ENCODE assay signal across 8 mouse cellular contexts in genomic region chr7:127393157-127393943, GRCm38 (mm10). TPM values are rescaled to one million over a fixed set of nuclear protein-coding genes. Genes with fewer than 3 reads are reported as not detected.
DNase-seq lines count a peak whose midpoint lies in the region; ATAC-seq lines count a peak whose summit lies in the region.

Gene E430018J23Rik (minus strand): TSS chr7:127393629.

- H3K27ac ChIP-seq in brown adipose tissue, adult 24 weeks (replicated peaks; ENCODE audit: low read depth, low read length): peak within 1 kb of the TSS; percentile 81
- peak within 1 kb of the TSS; percentile 92 for H3K27ac ChIP-seq in heart, embryonic 13.5 days (replicated peaks)
- peak within 1 kb of the TSS; percentile 83 for H3K27ac ChIP-seq in liver, embryonic 12.5 days
- H3K27ac ChIP-seq in stomach, embryonic 15.5 days: peak within 1 kb of the TSS; percentile 92

- ATAC-seq in heart, embryonic 13.5 days (ENCODE audit: extremely low read depth, insufficient number of reproducible peaks, low FRiP score, low TSS enrichment): peak; percentile 86
- peak; percentile 88 for ATAC-seq in liver, embryonic 12.5 days
- peak; percentile 91 for ATAC-seq in stomach, embryonic 15.5 days (ENCODE audit: insufficient read depth, low FRiP score, low read depth)

- H3K36me3 ChIP-seq in heart, embryonic 13.5 days: peaks cover 14% of the 10 kb centered on the region
- H3K36me3 ChIP-seq in liver, embryonic 12.5 days: peaks cover 12% of the 10 kb centered on the region
- H3K36me3 ChIP-seq in stomach, embryonic 15.5 days: peaks cover 8% of the 10 kb centered on the region; the same call in 1 of the 2 replicates

- H3K4me2 ChIP-seq in heart, embryonic 13.5 days: peak within 1 kb of the TSS; percentile 85
- H3K4me2 ChIP-seq in liver, embryonic 12.5 days: peak within 1 kb of the TSS; percentile 90
- H3K4me2 ChIP-seq in stomach, embryonic 15.5 days: peak within 1 kb of the TSS; percentile 79

- peak; percentile 97 for DNase-seq in CD4-positive, CD25-positive, alpha-beta regulatory T cell, adult 2 months (ENCODE audit: low read depth, low spot score)
- DNase-seq in fat pad, adult 2 months (ENCODE audit: extremely low read depth, low read depth, low spot score): peak; percentile 93
- DNase-seq in kidney, postnatal 10 days: peak; percentile 98
- DNase-seq in natural killer cell, adult 2 months (ENCODE audit: low spot score in 2 of 2): peak; percentile 97 to 99

- peak within 1 kb of the TSS; percentile 93 for H3K9ac ChIP-seq in heart, embryonic 13.5 days
- peak within 1 kb of the TSS; percentile 80 for H3K9ac ChIP-seq in liver, embryonic 12.5 days
- peak within 1 kb of the TSS; percentile 71 for H3K9ac ChIP-seq in stomach, embryonic 15.5 days

- peaks cover 8% of the 10 kb centered on the region for H3K27me3 ChIP-seq in heart, embryonic 13.5 days (replicated peaks)
- H3K27me3 ChIP-seq in liver, embryonic 12.5 days (replicated peaks): peaks cover 18% of the 10 kb centered on the region
- H3K27me3 ChIP-seq in stomach, embryonic 15.5 days (replicated peaks): no peaks in the 10 kb centered on the region

- H3K4me3 ChIP-seq in brown adipose tissue, adult 24 weeks (ENCODE audit: insufficient read depth, low read depth, low read length): peak within 1 kb of the TSS; percentile 97
- peak within 1 kb of the TSS; percentile 77 for H3K4me3 ChIP-seq in heart, embryonic 13.5 days
- H3K4me3 ChIP-seq in liver, embryonic 12.5 days: peak within 1 kb of the TSS; percentile 74
- H3K4me3 ChIP-seq in stomach, embryonic 15.5 days (replicated peaks): peak within 1 kb of the TSS; percentile 72

- H3K9me3 ChIP-seq in heart, embryonic 13.5 days: no peaks in the 10 kb centered on the region
- H3K9me3 ChIP-seq in liver, embryonic 12.5 days (replicated peaks): no peaks in the 10 kb centered on the region
- no peaks in the 10 kb centered on the region for H3K9me3 ChIP-seq in stomach, embryonic 15.5 days

- WGBS in heart, embryonic 13.5 days: under 1% methylated on average over 45 of the region's 45 CpGs
- WGBS in liver, embryonic 12.5 days (ENCODE audit: insufficient replicate concordance): under 1% methylated on average over 45 of the region's 45 CpGs
- WGBS in stomach, embryonic 15.5 days: under 1% methylated on average over 45 of the region's 45 CpGs

- peaks cover 8% of the 10 kb centered on the region for H3K4me1 ChIP-seq in brown adipose tissue, adult 24 weeks (ENCODE audit: control insufficient read depth, insufficient read depth, insufficient read length, low read length)
- H3K4me1 ChIP-seq in heart, embryonic 13.5 days: peaks cover 19% of the 10 kb centered on the region
- peaks cover 29% of the 10 kb centered on the region for H3K4me1 ChIP-seq in liver, embryonic 12.5 days
- peaks cover 10% of the 10 kb centered on the region; the same call in 1 of the 2 replicates for H3K4me1 ChIP-seq in stomach, embryonic 15.5 days

RNA-seq across cellular contexts. Expression of gene E430018J23Rik, which starts in this region (rescaled TPM):
- 3.4 and 3.6 TPM in 2 replicates for polyA plus RNA-seq in brown adipose tissue, adult 24 weeks (2012; ENCODE audit: insufficient read depth, insufficient read length, missing spikeins)
- 4.3 and 4.9 TPM in 2 replicates for polyA plus RNA-seq in heart, embryonic 13.5 days (2015; fragmentation: Nextera tagmentation; extraction: Ambion mirVana)
- polyA plus RNA-seq in liver, embryonic 12.5 days (2016; fragmentation: Nextera tagmentation; extraction: Ambion mirVana): 1.7 and 1.8 TPM in 2 replicates
- 6.3 and 6.5 TPM in 2 replicates for polyA plus RNA-seq in stomach, embryonic 15.5 days (2015; fragmentation: Nextera tagmentation; extraction: Ambion mirVana)

Comparison
In these comparisons a context has a peak if more than half of its experiments do, and no peak if none do; other contexts are left out.
1. Peak in every context shown above with its lines: DNase-seq, ATAC-seq, H3K4me3 ChIP-seq and H3K27ac ChIP-seq.